19 mouse cellular contexts compared by ENCODE assay signal in genomic region chr5:78976480-78977041, GRCm38 (mm10).
"Had no signal": no experiment of that assay in that cellular context is flagged by ENCODE, and none has a peak within 500 bp of the region (broad histone marks: within the 10 kb centered on the region; RNA-seq: fewer than 3 reads in every experiment).

No protein-coding gene starts in this region.

- H3K4me3 ChIP-seq: layer of hippocampus, adult 2 months; limb, embryonic 10.5 days; limb, embryonic 13.5 days; liver, embryonic 12.5 days; liver, embryonic 15.5 days; lung, embryonic 15.5 days; megakaryocyte, embryonic 14.5 days had no signal

- H3K27ac ChIP-seq: kidney, postnatal 0 days; layer of hippocampus, adult 2 months; limb, embryonic 10.5 days; limb, embryonic 13.5 days; liver, embryonic 12.5 days; liver, embryonic 15.5 days; lung, embryonic 15.5 days had no signal

- H3K27me3 ChIP-seq: limb, embryonic 13.5 days; liver, embryonic 12.5 days; liver, embryonic 15.5 days; lung, embryonic 15.5 days; megakaryocyte, embryonic 14.5 days had no signal

- H3K9ac ChIP-seq: limb, embryonic 13.5 days; liver, embryonic 12.5 days; liver, embryonic 15.5 days; lung, embryonic 15.5 days had no signal

- H3K4me1 ChIP-seq: limb, embryonic 10.5 days; limb, embryonic 13.5 days; liver, embryonic 12.5 days; liver, embryonic 15.5 days; lung, embryonic 15.5 days; megakaryocyte, embryonic 14.5 days had no signal

- H3K4me2 ChIP-seq: limb, embryonic 13.5 days; liver, embryonic 12.5 days; liver, embryonic 15.5 days; lung, embryonic 15.5 days; midbrain, embryonic 11.5 days had no signal

- ATAC-seq: liver, embryonic 12.5 days had no signal

- H3K36me3 ChIP-seq: limb, embryonic 10.5 days; limb, embryonic 13.5 days; liver, embryonic 12.5 days; liver, embryonic 15.5 days; lung, embryonic 15.5 days had no signal

- H3K9me3 ChIP-seq: limb, embryonic 10.5 days; limb, embryonic 13.5 days; liver, embryonic 12.5 days; liver, embryonic 15.5 days; lung, embryonic 15.5 days; megakaryocyte, embryonic 14.5 days had no signal

- DNase-seq: kidney, adult 2 months; kidney, postnatal 25 days; layer of hippocampus, adult 9-11 months; liver; lung, adult 18-20 months; lung, postnatal 10 days; lung, postnatal 36 days; midbrain, embryonic 14.5 days; thymus, adult 18-20 months; thymus, postnatal 36 days had no signal
